In the genomic region with DNA sequence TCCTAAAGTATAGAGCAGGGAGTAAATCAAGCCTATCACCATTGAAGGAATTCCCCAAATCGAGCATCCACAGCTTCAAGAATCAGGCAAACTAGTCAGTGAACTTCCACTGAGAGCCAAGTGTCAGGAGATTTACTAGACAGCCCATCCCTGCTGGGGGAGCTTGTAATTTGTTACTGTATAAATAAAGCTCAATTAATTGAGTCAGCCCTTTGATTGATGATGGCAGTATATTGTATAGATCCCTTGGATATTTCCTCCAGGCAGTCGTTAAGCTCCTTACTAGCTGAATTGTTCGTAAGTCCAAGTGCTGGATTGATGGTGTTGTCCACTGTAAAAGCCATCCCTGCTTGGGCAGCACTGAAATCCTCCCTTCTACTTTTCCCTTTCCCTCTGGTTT, we compare ENCODE assay signal across 25 mouse cellular contexts.
"Had no signal": no experiment of that assay in that cellular context is flagged by ENCODE, and none has a peak within 500 bp of the region (broad histone marks: within the 10 kb centered on the region; RNA-seq: fewer than 3 reads in every experiment).

No protein-coding gene starts in this region.

- H3K27me3 ChIP-seq: heart, embryonic 12.5 days; hindbrain, embryonic 12.5 days; intestine, embryonic 15.5 days had no signal

- ATAC-seq: hindbrain, embryonic 16.5 days; inflammation-experienced regulatory T-cells, adult 6 months; intestine, embryonic 15.5 days; intestine, postnatal 0 days had no signal

- H3K9ac ChIP-seq: heart, embryonic 12.5 days; hindbrain, embryonic 12.5 days; hindbrain, embryonic 14.5 days; intestine, embryonic 15.5 days; limb, embryonic 12.5 days; liver, embryonic 13.5 days; liver, embryonic 15.5 days had no signal

- H3K27ac ChIP-seq: gastrocnemius, adult 2 months; heart, embryonic 10.5 days; hindbrain, embryonic 10.5 days; hindbrain, embryonic 12.5 days; hindbrain, embryonic 14.5 days; intestine, embryonic 15.5 days; layer of hippocampus, adult 2 months; left cerebral cortex, adult 2 months; limb, embryonic 10.5 days; limb, embryonic 12.5 days; liver, embryonic 13.5 days; liver, embryonic 15.5 days had no signal

- H3K4me2 ChIP-seq: heart, embryonic 12.5 days; hindbrain, embryonic 12.5 days; hindbrain, embryonic 14.5 days; intestine, embryonic 15.5 days; limb, embryonic 12.5 days; liver, embryonic 11.5 days; liver, embryonic 13.5 days; liver, embryonic 15.5 days had no signal

- H3K4me1 ChIP-seq: heart, embryonic 10.5 days; hindbrain, embryonic 10.5 days; hindbrain, embryonic 12.5 days; intestine, embryonic 15.5 days; limb, embryonic 10.5 days; limb, embryonic 12.5 days; liver, embryonic 15.5 days had no signal

- H3K36me3 ChIP-seq: heart, embryonic 10.5 days; heart, embryonic 12.5 days; hindbrain, embryonic 10.5 days; hindbrain, embryonic 12.5 days; intestine, embryonic 15.5 days; limb, embryonic 10.5 days; limb, embryonic 12.5 days; liver, embryonic 13.5 days; liver, embryonic 15.5 days had no signal

- H3K4me3 ChIP-seq: gastrocnemius, adult 2 months; heart, embryonic 10.5 days; heart, embryonic 12.5 days; hindbrain, embryonic 10.5 days; hindbrain, embryonic 12.5 days; intestine, embryonic 15.5 days; layer of hippocampus, adult 2 months; left cerebral cortex, adult 2 months; limb, embryonic 10.5 days; limb, embryonic 12.5 days; liver, embryonic 13.5 days; liver, embryonic 15.5 days had no signal

- H3K9me3 ChIP-seq: heart, embryonic 10.5 days; heart, embryonic 12.5 days; hindbrain, embryonic 10.5 days; hindbrain, embryonic 12.5 days; intestine, embryonic 15.5 days; limb, embryonic 10.5 days; limb, embryonic 12.5 days; liver, embryonic 13.5 days; liver, embryonic 15.5 days had no signal

- DNase-seq: gastrocnemius, adult 2 months; gastrocnemius, postnatal 10 days; gastrocnemius, postnatal 25 days; heart, adult 18-20 months; heart, postnatal 10 days; heart, postnatal 4 days; kidney, adult 2 months; kidney, postnatal 10 days; kidney, postnatal 25 days; liver, embryonic 13.5 days had no signal
